Mouse (Mus musculus) myocyte (in vitro differentiated cells): ENCODE data around the gene Rnaseh2b. TPM values are rescaled to one million over a fixed set of nuclear protein-coding genes. Genes with fewer than 3 reads are reported as not detected.

Experiments
- H3K27me3 ChIP-seq: one replicate; pipeline ENCODE4 v1.6.1; 2011; ENCODE audit not compliant: control insufficient read depth, insufficient read depth, insufficient read length
- H3K36me3 ChIP-seq: one replicate; pipeline ENCODE4 v1.6.1; 2011; ENCODE audit not compliant: control insufficient read depth, insufficient read depth
- H3K4me2 ChIP-seq: one replicate; pipeline ENCODE4 v1.6.1; 2011; ENCODE audit warnings: low read depth, control low read depth
- H3K4me3 ChIP-seq: one replicate; pipeline ENCODE4 v1.5.1; 2011; ENCODE audit warnings: mild to moderate bottlenecking, control low read depth, moderate library complexity
- H3K79me2 ChIP-seq: one replicate; pipeline ENCODE4 v1.6.1; 2011; ENCODE audit not compliant: control insufficient read depth, insufficient read depth
- H3ac ChIP-seq: one replicate; pipeline ENCODE4 v1.6.1; 2011; ENCODE audit not compliant: control insufficient read depth, insufficient read length
- CEBPB ChIP-seq: IDR thresholded peaks from 2 replicates; pipeline ENCODE4 v1.6.1; 2011; ENCODE audit warnings: mild to moderate bottlenecking, moderate library complexity; ENCODE audit not compliant: poor library complexity, insufficient read depth, severe bottlenecking
- E2F4 ChIP-seq: IDR thresholded peaks from one replicate; pipeline ENCODE4 v1.6.1; 2011; ENCODE audit warnings: mild to moderate bottlenecking, control low read depth, moderate library complexity; ENCODE audit not compliant: insufficient read depth
- MAX ChIP-seq: IDR thresholded peaks from one replicate; pipeline ENCODE4 v1.6.1; 2011; ENCODE audit warnings: low read depth, mild to moderate bottlenecking, control low read depth
- MYOD1 ChIP-seq, 3 experiments: IDR thresholded peaks; one replicate each; pipeline ENCODE4 v1.6.1; 2011; ENCODE audit warnings: control low read depth in 2 of 3, low read depth in 2 of 3, mild to moderate bottlenecking in 2 of 3, moderate library complexity in 1 of 3; ENCODE audit not compliant: insufficient read length in 2 of 3, control insufficient read depth in 1 of 3
- MYOG ChIP-seq, 3 experiments: IDR thresholded peaks; one replicate each; pipeline ENCODE4 v1.6.1; 2011; ENCODE audit warnings: control low read depth in 2 of 3, low read depth in 2 of 3, mild to moderate bottlenecking in 2 of 3; ENCODE audit not compliant: insufficient read length in 2 of 3, control insufficient read depth in 1 of 3, insufficient read depth in 1 of 3
- POLR2A ChIP-seq: IDR thresholded peaks from one replicate; pipeline ENCODE4 v1.6.1; 2011; ENCODE audit warnings: low read depth, mild to moderate bottlenecking, control low read depth, moderate library complexity; ENCODE audit not compliant: insufficient read length
- POLR2AphosphoS2 ChIP-seq: IDR thresholded peaks from one replicate; pipeline ENCODE4 v1.6.1; 2011; ENCODE audit warnings: low read depth, control low read depth; ENCODE audit not compliant: insufficient read length
- REST ChIP-seq: IDR thresholded peaks from one replicate; pipeline ENCODE4 v1.6.1; 2011; ENCODE audit warnings: mild to moderate bottlenecking, control low read depth, moderate library complexity; ENCODE audit not compliant: insufficient read depth, insufficient read length
- SRF ChIP-seq: IDR thresholded peaks from one replicate; pipeline ENCODE4 v1.6.1; 2011; ENCODE audit warnings: low read depth; ENCODE audit not compliant: control insufficient read depth, insufficient read length
- TCF12 ChIP-seq: IDR thresholded peaks from one replicate; pipeline ENCODE4 v1.6.1; 2011; ENCODE audit warnings: mild to moderate bottlenecking, control low read depth; ENCODE audit not compliant: poor library complexity, insufficient read depth, severe bottlenecking
- TCF3 ChIP-seq: IDR thresholded peaks from one replicate; pipeline ENCODE4 v1.6.1; 2011; ENCODE audit warnings: low read depth, control low read depth; ENCODE audit not compliant: insufficient read length
- USF1 ChIP-seq: IDR thresholded peaks from one replicate; pipeline ENCODE4 v1.6.1; 2011; ENCODE audit warnings: low read depth, mild to moderate bottlenecking, control low read depth, moderate library complexity
- polyA plus RNA-seq: library from polyadenylated mRNA; unstranded; fragments of >200 nt; fragmentation: generic; extraction: Trizol; gene quantifications from one replicate; pipeline ENCODE4 v1.2.1, GENCODE M21; 2012; ENCODE audit warnings: missing spikeins

Gene Rnaseh2b
- polyA plus RNA-seq, 1 experiment = 7.4 TPM

GRCm38 (mm10) chr14:62324943-62325342 lies 32.6 kb downstream of the Rnaseh2b start:
- Histone ChIP-seq H3K4me3 (no peak overlapping the region), H3K79me2 (no peaks in the 10 kb centered on the region), H3ac (no peak overlapping the region), H3K4me2 (no peak overlapping the region), H3K27me3 (no peaks in the 10 kb centered on the region), H3K36me3 (no peaks in the 10 kb centered on the region)
- TF ChIP-seq MAX (no peak), TCF3 (no peak), MYOD1 (IDR thresholded peaks at IDR 0.05; ENCODE audit: control insufficient read depth in 1 of 3, insufficient read length in 2 of 3, low read depth in 2 of 3) (no peak), MYOG (IDR thresholded peaks at IDR 0.05; ENCODE audit: control insufficient read depth in 1 of 3, insufficient read depth in 1 of 3, insufficient read length in 2 of 3, low read depth in 2 of 3) (no peak), POLR2A (no peak), E2F4 (no peak), USF1 (no peak), SRF (no peak), POLR2AphosphoS2 (no peak), TCF12 (no peak)

GRCm38 (mm10) chr14:62326026-62326425 lies 33.6 kb downstream of the Rnaseh2b start:
- Histone ChIP-seq H3ac (no peak overlapping the region), H3K79me2 (no peaks in the 10 kb centered on the region), H3K27me3 (no peaks in the 10 kb centered on the region), H3K4me2 (no peak overlapping the region), H3K4me3 (no peak overlapping the region), H3K36me3 (no peaks in the 10 kb centered on the region)
- TF ChIP-seq CEBPB (no peak), TCF3 (no peak), USF1 (no peak), E2F4 (no peak), MAX (no peak)

- Histone ChIP-seq H3K4me2 (no peak overlapping the region), H3ac (no peak overlapping the region), H3K79me2 (no peaks in the 10 kb centered on the region), H3K4me3 (no peak overlapping the region), H3K27me3 (no peaks in the 10 kb centered on the region), H3K36me3 (no peaks in the 10 kb centered on the region)
- TF ChIP-seq TCF3 (no peak), CEBPB (no peak), REST (no peak), MAX (no peak), POLR2AphosphoS2 (no peak), MYOD1 (IDR thresholded peaks at IDR 0.05; ENCODE audit: control insufficient read depth in 1 of 3, insufficient read length in 2 of 3, low read depth in 2 of 3) (no peak), E2F4 (no peak), SRF (no peak), POLR2A (no peak), TCF12 (no peak), USF1 (no peak), MYOG (IDR thresholded peaks at IDR 0.05; ENCODE audit: control insufficient read depth in 1 of 3, insufficient read depth in 1 of 3, insufficient read length in 2 of 3, low read depth in 2 of 3) (no peak)
Observed at GRCm38 (mm10) chr14:62327171-62327570, 34.8 kb downstream of the Rnaseh2b start.

GRCm38 (mm10) chr14:62328606-62329005 lies 36.2 kb downstream of the Rnaseh2b start:
- no peaks in the 10 kb centered on the region for H3K36me3 ChIP-seq
- TF ChIP-seq USF1 = no peak
- no peak for TF ChIP-seq MYOG (IDR thresholded peaks at IDR 0.05; ENCODE audit: control insufficient read depth in 1 of 3, insufficient read depth in 1 of 3, insufficient read length in 2 of 3, low read depth in 2 of 3)
- no peak for TF ChIP-seq MAX
- TF ChIP-seq POLR2A = no peak
- no peak for TF ChIP-seq CEBPB
- TF ChIP-seq POLR2AphosphoS2 = no peak
- no peaks in the 10 kb centered on the region for H3K27me3 ChIP-seq
- H3K4me2 ChIP-seq = no peak overlapping the region
- H3K79me2 ChIP-seq = peaks cover 10% of the 10 kb centered on the region
- H3K4me3 ChIP-seq = no peak overlapping the region
- H3ac ChIP-seq = no peak overlapping the region

GRCm38 (mm10) chr14:62329631-62330030 lies 37.2 kb downstream of the Rnaseh2b start:
- no peak overlapping the region for H3K4me2 ChIP-seq
- H3K27me3 ChIP-seq = no peaks in the 10 kb centered on the region
- TF ChIP-seq MYOD1 (IDR thresholded peaks at IDR 0.05; ENCODE audit: control insufficient read depth in 1 of 3, insufficient read length in 2 of 3, low read depth in 2 of 3) (no peak), E2F4 (no peak), MYOG (IDR thresholded peaks at IDR 0.05; ENCODE audit: control insufficient read depth in 1 of 3, insufficient read depth in 1 of 3, insufficient read length in 2 of 3, low read depth in 2 of 3) (no peak), MAX (no peak), TCF3 (no peak), SRF (no peak), TCF12 (no peak), POLR2AphosphoS2 (no peak), REST (no peak)
- no peak overlapping the region for H3K4me3 ChIP-seq
- H3K36me3 ChIP-seq = no peaks in the 10 kb centered on the region
- no peak overlapping the region for H3ac ChIP-seq
- H3K79me2 ChIP-seq = peaks cover 10% of the 10 kb centered on the region
